Mouse (Mus musculus): Measurements from ENCODE around the gene Ank. TPM values are rescaled to one million over a fixed set of nuclear protein-coding genes. Genes with fewer than 3 reads are reported as not detected.

The Ank gene
- total RNA-seq, 2 experiments from 2014 or later: 43.8 to 56.4 TPM

- peak; percentile 35 to 46 for DNase-seq
Measured at GRCm38 (mm10) chr15:27539745-27540144, 73.3 kb downstream of the Ank start.

- DNase-seq: no peak
Measured at GRCm38 (mm10) chr15:27545203-27545602, 78.7 kb downstream of the Ank start.

- DNase-seq: no peak
Measured at GRCm38 (mm10) chr15:27548110-27548509, 81.6 kb downstream of the Ank start.

- DNase-seq: no peak
Measured at GRCm38 (mm10) chr15:27549071-27549470, 82.6 kb downstream of the Ank start.

- no peak for DNase-seq
Measured at GRCm38 (mm10) chr15:27549878-27550277, 83.4 kb downstream of the Ank start.

GRCm38 (mm10) chr15:27550358-27550992 lies 84.0 kb downstream of the Ank start:
- DNase-seq: no peak

GRCm38 (mm10) chr15:27551117-27552114 lies 84.9 kb downstream of the Ank start:
- no peak for DNase-seq

- no peak for DNase-seq
Measured at GRCm38 (mm10) chr15:27552129-27552700, 85.7 kb downstream of the Ank start.

GRCm38 (mm10) chr15:27553554-27553953 lies 87.1 kb downstream of the Ank start:
- DNase-seq: no peak

- no peak for DNase-seq
Measured at GRCm38 (mm10) chr15:27558456-27559147, 92.1 kb downstream of the Ank start.

GRCm38 (mm10) chr15:27560315-27560714 lies 93.8 kb downstream of the Ank start:
- DNase-seq: no peak

GRCm38 (mm10) chr15:27564106-27565100 lies 97.9 kb downstream of the Ank start:
- DNase-seq: peak; percentile 24 to 33

GRCm38 (mm10) chr15:27565626-27566185 lies 99.2 kb downstream of the Ank start:
- DNase-seq: no peak

GRCm38 (mm10) chr15:27567356-27567755 lies 100.9 kb downstream of the Ank start:
- DNase-seq: no peak

- no peak for DNase-seq
Measured at GRCm38 (mm10) chr15:27568371-27568770, 101.9 kb downstream of the Ank start.

GRCm38 (mm10) chr15:27569924-27570323 lies 103.4 kb downstream of the Ank start:
- DNase-seq: peak in 1 of 2 experiments; percentile 52

- DNase-seq: no peak
Measured at GRCm38 (mm10) chr15:27570385-27570784, 103.9 kb downstream of the Ank start.

GRCm38 (mm10) chr15:27571179-27571578 lies 104.7 kb downstream of the Ank start:
- DNase-seq: peak; percentile 73 to 83

- no peak for DNase-seq
Measured at GRCm38 (mm10) chr15:27574992-27575781, 108.7 kb downstream of the Ank start.

GRCm38 (mm10) chr15:27575932-27576331 lies 109.5 kb downstream of the Ank start:
- no peak for DNase-seq
